Mouse (Mus musculus): ENCODE measurements around the gene Clca2. TPM values are rescaled to one million over a fixed set of nuclear protein-coding genes. Genes with fewer than 3 reads are reported as not detected.
A peak's percentile ranks its signal among the peaks of the same experiment; 100 is the strongest.

The Clca2 gene
- polyA plus RNA-seq, 1 experiment from 2014 or later = 1.1 TPM

GRCm38 (mm10) chr3:145118254-145119001, 19.2 kb upstream of the Clca2 start, which contains the start of gene Odf2l:
Gene Odf2l, plus strand, starts transcription at chr3:145118588.
- H3K9ac ChIP-seq = peak within 1 kb of the TSS; percentile 81
- no peaks in the 10 kb centered on the region for H3K36me3 ChIP-seq
- WGBS = under 1% methylated on average over 57 of the region's 57 CpGs
- peak within 1 kb of the TSS; percentile 99 for H3K27ac ChIP-seq
- H3K27me3 ChIP-seq (replicated peaks) = no peaks in the 10 kb centered on the region
- peak within 1 kb of the TSS; percentile 91 for H3K4me3 ChIP-seq (replicated peaks)
- H3K4me1 ChIP-seq = peaks cover 5% of the 10 kb centered on the region; the same call in 1 of the 2 replicates
- ATAC-seq (ENCODE audit: insufficient read depth, low FRiP score, low read depth) = peak; percentile 98
- H3K9me3 ChIP-seq = no peaks in the 10 kb centered on the region
- peak within 1 kb of the TSS; percentile 72 for H3K4me2 ChIP-seq

GRCm38 (mm10) chr3:145117637-145118036, 18.4 kb upstream of the Clca2 start:
- ATAC-seq (ENCODE audit: insufficient read depth, low FRiP score, low read depth) = no peak
- H3K9ac ChIP-seq = no peak overlapping the region
- no peaks in the 10 kb centered on the region for H3K9me3 ChIP-seq
- peak overlapping the region; percentile 72 for H3K4me2 ChIP-seq
- peak overlapping the region; percentile 99 for H3K27ac ChIP-seq
- peaks cover 5% of the 10 kb centered on the region; the same call in 1 of the 2 replicates for H3K4me1 ChIP-seq
- H3K36me3 ChIP-seq = no peaks in the 10 kb centered on the region
- peak overlapping the region; percentile 91 for H3K4me3 ChIP-seq (replicated peaks)
- WGBS = 80% methylated on average over 10 of the region's 10 CpGs
- no peaks in the 10 kb centered on the region for H3K27me3 ChIP-seq (replicated peaks)

GRCm38 (mm10) chr3:145115169-145115568, 15.9 kb upstream of the Clca2 start:
- Histone ChIP-seq H3K4me1 (peaks cover 5% of the 10 kb centered on the region; the same call in 1 of the 2 replicates), H3K4me3 (replicated peaks) (no peak overlapping the region), H3K36me3 (no peaks in the 10 kb centered on the region), H3K27me3 (replicated peaks) (no peaks in the 10 kb centered on the region), H3K4me2 (no peak overlapping the region), H3K27ac (no peak overlapping the region), H3K9ac (no peak overlapping the region), H3K9me3 (no peaks in the 10 kb centered on the region)
- ATAC-seq (ENCODE audit: insufficient read depth, low FRiP score, low read depth) = no peak
- 86% methylated on average over 2 of the region's 2 CpGs for WGBS

- no peak for ATAC-seq (ENCODE audit: insufficient read depth, low FRiP score, low read depth)
- no peaks in the 10 kb centered on the region for H3K9me3 ChIP-seq
- no peak overlapping the region for H3K27ac ChIP-seq
- H3K27me3 ChIP-seq (replicated peaks) = no peaks in the 10 kb centered on the region
- H3K4me2 ChIP-seq = no peak overlapping the region
- no peak overlapping the region for H3K9ac ChIP-seq
- 0 out of 2 replicates have a peak, but pooled peaks cover 3% of the 10 kb centered on the region for H3K4me1 ChIP-seq
- 69% methylated on average over 5 of the region's 5 CpGs for WGBS
- H3K36me3 ChIP-seq = no peaks in the 10 kb centered on the region
- H3K4me3 ChIP-seq (replicated peaks) = no peak overlapping the region
These were observed 6.7 kb upstream of the Clca2 start for GRCm38 (mm10) chr3:145105773-145106504.

- ATAC-seq (ENCODE audit: insufficient read depth, low FRiP score, low read depth) = no peak
These were observed 6.0 kb upstream of the Clca2 start for GRCm38 (mm10) chr3:145105076-145105772.

GRCm38 (mm10) chr3:145103770-145104169, 4.5 kb upstream of the Clca2 start:
- Histone ChIP-seq H3K9me3 (no peaks in the 10 kb centered on the region), H3K4me2 (no peak overlapping the region), H3K4me3 (replicated peaks) (no peak overlapping the region), H3K27ac (no peak overlapping the region), H3K36me3 (no peaks in the 10 kb centered on the region), H3K4me1 (0 out of 2 replicates have a peak, but pooled peaks cover 3% of the 10 kb centered on the region), H3K27me3 (replicated peaks) (no peaks in the 10 kb centered on the region), H3K9ac (no peak overlapping the region)
- WGBS = 35% methylated on average over 5 of the region's 5 CpGs
- no peak for ATAC-seq (ENCODE audit: insufficient read depth, low FRiP score, low read depth)

More at GRCm38 (mm10) chr3:145105076-145105772, 6.0 kb upstream of the Clca2 start:
- Histone ChIP-seq H3K4me2 (no peak overlapping the region), H3K9me3 (no peaks in the 10 kb centered on the region), H3K4me1 (0 out of 2 replicates have a peak, but pooled peaks cover 3% of the 10 kb centered on the region), H3K27me3 (replicated peaks) (no peaks in the 10 kb centered on the region), H3K9ac (no peak overlapping the region), H3K27ac (no peak overlapping the region), H3K36me3 (no peaks in the 10 kb centered on the region), H3K4me3 (replicated peaks) (no peak overlapping the region)
- WGBS = 68% methylated on average over 5 of the region's 5 CpGs

GRCm38 (mm10) chr3:145103321-145103720, 4.1 kb upstream of the Clca2 start:
- ATAC-seq (ENCODE audit: insufficient read depth, low FRiP score, low read depth) = no peak
- 64% methylated on average over 2 of the region's 2 CpGs for WGBS
- H3K9me3 ChIP-seq = no peaks in the 10 kb centered on the region
- H3K36me3 ChIP-seq = no peaks in the 10 kb centered on the region
- H3K27ac ChIP-seq = no peak overlapping the region
- no peak overlapping the region for H3K9ac ChIP-seq
- 0 out of 2 replicates have a peak, but pooled peaks cover 3% of the 10 kb centered on the region for H3K4me1 ChIP-seq
- H3K27me3 ChIP-seq (replicated peaks) = no peaks in the 10 kb centered on the region
- H3K4me2 ChIP-seq = no peak overlapping the region
- no peak overlapping the region for H3K4me3 ChIP-seq (replicated peaks)

GRCm38 (mm10) chr3:145101891-145102555, 2.8 kb upstream of the Clca2 start:
- ATAC-seq (ENCODE audit: insufficient read depth, low FRiP score, low read depth) = peak; percentile 81

GRCm38 (mm10) chr3:145087857-145088598, 11.2 kb downstream of the Clca2 start:
- Histone ChIP-seq H3K27me3 (replicated peaks) (no peaks in the 10 kb centered on the region), H3K36me3 (no peaks in the 10 kb centered on the region), H3K4me2 (no peak overlapping the region), H3K27ac (peak overlapping the region; percentile 38; the same call in 1 of the 2 replicates), H3K4me1 (no peaks in the 10 kb centered on the region), H3K4me3 (replicated peaks) (no peak overlapping the region), H3K9ac (no peak overlapping the region), H3K9me3 (no peaks in the 10 kb centered on the region)
- ATAC-seq (ENCODE audit: insufficient read depth, low FRiP score, low read depth) = peak; percentile 88
- WGBS = 31% methylated on average over 8 of the region's 8 CpGs

More at GRCm38 (mm10) chr3:145101891-145102555, 2.8 kb upstream of the Clca2 start:
- Histone ChIP-seq H3K4me1 (0 out of 2 replicates have a peak, but pooled peaks cover 3% of the 10 kb centered on the region), H3K36me3 (no peaks in the 10 kb centered on the region), H3K27ac (peak overlapping the region; percentile 16; the same call in 1 of the 2 replicates), H3K4me3 (replicated peaks) (no peak overlapping the region), H3K9ac (no peak overlapping the region), H3K9me3 (no peaks in the 10 kb centered on the region), H3K4me2 (no peak overlapping the region), H3K27me3 (replicated peaks) (no peaks in the 10 kb centered on the region)
- WGBS = 68% methylated on average over 9 of the region's 9 CpGs

- Histone ChIP-seq H3K9me3 (no peaks in the 10 kb centered on the region), H3K4me3 (replicated peaks) (no peak overlapping the region), H3K27me3 (replicated peaks) (no peaks in the 10 kb centered on the region), H3K4me1 (no peaks in the 10 kb centered on the region), H3K36me3 (no peaks in the 10 kb centered on the region), H3K9ac (no peak overlapping the region), H3K4me2 (no peak overlapping the region), H3K27ac (no peak overlapping the region)
- ATAC-seq (ENCODE audit: insufficient read depth, low FRiP score, low read depth) = no peak
- 92% methylated on average over 14 of the region's 14 CpGs for WGBS
These were observed 13.1 kb downstream of the Clca2 start for GRCm38 (mm10) chr3:145086180-145086579.

- no peak overlapping the region for H3K4me3 ChIP-seq (replicated peaks)
- 61% methylated on average over 1 of the region's 1 CpGs for WGBS
- H3K9me3 ChIP-seq = no peaks in the 10 kb centered on the region
- H3K4me1 ChIP-seq = no peaks in the 10 kb centered on the region
- H3K27ac ChIP-seq = no peak overlapping the region
- no peak for ATAC-seq (ENCODE audit: insufficient read depth, low FRiP score, low read depth)
- H3K4me2 ChIP-seq = no peak overlapping the region
- H3K36me3 ChIP-seq = no peaks in the 10 kb centered on the region
- no peaks in the 10 kb centered on the region for H3K27me3 ChIP-seq (replicated peaks)
- no peak overlapping the region for H3K9ac ChIP-seq
These were observed 16.2 kb downstream of the Clca2 start for GRCm38 (mm10) chr3:145083081-145083480.

Data from stomach, embryonic 15.5 days (tissue).